Mouse (Mus musculus) testis, adult 2 months (tissue): Measurements from ENCODE around the gene Ddx23.
A peak's percentile ranks its signal among the peaks of the same experiment; 100 is the strongest.

Experiments used
- CTCF ChIP-seq: fragments of 200-500 bp; IDR thresholded peaks from 2 replicates; pipeline ENCODE4 v1.5.1; 2012; ENCODE audit warnings: low read depth, mild to moderate bottlenecking, inconsistent platforms, low read length, moderate library complexity; ENCODE audit not compliant: control insufficient read depth, insufficient read depth, insufficient replicate concordance
- POLR2A ChIP-seq: fragments of 200-500 bp; IDR thresholded peaks from 2 replicates; pipeline ENCODE4 v1.6.1; 2012; ENCODE audit warnings: low read depth, mild to moderate bottlenecking, inconsistent platforms, low read length, moderate library complexity; ENCODE audit not compliant: control insufficient read depth

- TF ChIP-seq POLR2A (no peak), CTCF (peak; percentile 80; the same call in 1 of the 2 replicates)
Observed at GRCm38 (mm10) chr15:98710442-98710841, 47.7 kb upstream of the Ddx23 start.
